Mouse (Mus musculus): ENCODE data around the gene Castor1.

DNA sequence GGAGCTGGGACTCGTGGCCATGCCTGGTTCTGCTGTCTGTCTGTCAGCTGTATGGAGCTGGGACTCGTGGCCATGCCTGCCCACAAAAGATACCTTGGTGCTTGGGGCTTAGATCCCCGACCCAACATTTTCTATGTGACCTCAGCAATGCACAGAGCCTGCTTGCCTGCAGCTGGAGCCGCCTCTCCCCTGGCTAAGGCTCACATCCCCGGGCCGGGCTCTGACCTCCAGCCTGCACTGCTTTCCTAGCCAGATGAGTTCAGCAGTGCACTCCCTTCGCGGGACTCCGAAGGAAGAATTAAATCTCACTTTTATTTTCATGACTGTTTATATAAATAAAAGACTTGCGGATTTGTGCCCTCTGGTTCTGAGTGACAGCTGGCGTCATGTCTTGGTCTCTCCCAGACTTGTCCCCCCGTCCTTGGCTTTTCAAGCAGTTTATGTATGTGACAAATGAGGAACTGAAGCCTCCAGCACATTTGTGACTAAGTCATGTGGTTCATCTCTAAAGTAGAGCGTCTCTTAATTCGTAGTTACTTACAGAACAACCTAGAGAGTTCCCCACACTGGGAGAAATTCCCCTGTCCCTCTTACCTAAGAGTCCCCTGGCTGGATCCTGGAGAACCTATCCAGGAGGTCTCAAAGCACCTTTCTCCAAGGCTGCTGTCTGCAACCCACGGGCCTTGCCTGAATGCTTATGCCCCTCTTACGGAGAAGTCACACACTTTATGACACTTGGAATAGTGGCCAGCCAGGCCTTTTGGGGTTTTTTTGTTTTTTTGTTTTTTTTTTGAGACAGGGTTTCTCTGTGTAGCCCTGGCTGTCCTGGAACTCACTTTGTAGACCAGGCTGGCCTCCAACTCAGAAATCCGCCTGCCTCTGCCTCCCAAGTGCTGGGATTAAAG is 4.3 kb downstream of the Castor1 start:
- TF ChIP-seq CTCF (IDR thresholded peaks at IDR 0.05; ENCODE audit: extremely low read depth, insufficient read depth, low read length) (no peak), POLR2A (IDR thresholded peaks at IDR 0.05; ENCODE audit: extremely low read depth, insufficient read depth, low read length) (no peak)
